Mouse (Mus musculus): Measurements from ENCODE around the gene 1700122O11Rik. TPM values are rescaled to one million over a fixed set of nuclear protein-coding genes. Genes with fewer than 3 reads are reported as not detected.
A peak's percentile ranks its signal among the peaks of the same experiment; 100 is the strongest.

1700122O11Rik gene
- polyA plus RNA-seq, 1 experiment = not detected

- TF ChIP-seq POLR2A (IDR thresholded peaks at IDR 0.05; ENCODE audit: low read depth, low read length) (no peak), CTCF (IDR thresholded peaks at IDR 0.05; ENCODE audit: borderline replicate concordance, insufficient read depth, low read length) (no peak)
These were observed 33.0 kb downstream of the 1700122O11Rik start for GRCm38 (mm10) chr17:48005091-48005490.

GRCm38 (mm10) chr17:48004619-48005018, 33.5 kb downstream of the 1700122O11Rik start:
- Histone ChIP-seq H3K4me1 (ENCODE audit: control insufficient read depth, insufficient read depth, low read length) (no peaks in the 10 kb centered on the region), H3K27ac (ENCODE audit: insufficient read depth, low read length) (no peak overlapping the region), H3K4me3 (ENCODE audit: insufficient read depth, low read length) (no peak overlapping the region)
- no peak for TF ChIP-seq CTCF (IDR thresholded peaks at IDR 0.05; ENCODE audit: borderline replicate concordance, insufficient read depth, low read length)
- TF ChIP-seq POLR2A (IDR thresholded peaks at IDR 0.05; ENCODE audit: low read depth, low read length) = no peak

More at GRCm38 (mm10) chr17:48005091-48005490, 33.0 kb downstream of the 1700122O11Rik start:
- H3K4me1 ChIP-seq (ENCODE audit: control insufficient read depth, insufficient read depth, low read length) = no peaks in the 10 kb centered on the region
- H3K4me3 ChIP-seq (ENCODE audit: insufficient read depth, low read length) = no peak overlapping the region
- no peak overlapping the region for H3K27ac ChIP-seq (ENCODE audit: insufficient read depth, low read length)

GRCm38 (mm10) chr17:48002486-48002885, 35.6 kb downstream of the 1700122O11Rik start:
- no peak for TF ChIP-seq POLR2A (IDR thresholded peaks at IDR 0.05; ENCODE audit: low read depth, low read length)
- no peak for TF ChIP-seq CTCF (IDR thresholded peaks at IDR 0.05; ENCODE audit: borderline replicate concordance, insufficient read depth, low read length)
- Histone ChIP-seq H3K4me1 (ENCODE audit: control insufficient read depth, insufficient read depth, low read length) (no peaks in the 10 kb centered on the region), H3K27ac (ENCODE audit: insufficient read depth, low read length) (no peak overlapping the region), H3K4me3 (ENCODE audit: insufficient read depth, low read length) (no peak overlapping the region)

- TF ChIP-seq CTCF (IDR thresholded peaks at IDR 0.05; ENCODE audit: borderline replicate concordance, insufficient read depth, low read length) (no peak), POLR2A (IDR thresholded peaks at IDR 0.05; ENCODE audit: low read depth, low read length) (no peak; the same call in 1 of the 2 replicates)
- Histone ChIP-seq H3K4me3 (ENCODE audit: insufficient read depth, low read length) (peak overlapping the region; percentile 15; the same call in 1 of the 2 replicates), H3K27ac (ENCODE audit: insufficient read depth, low read length) (peak overlapping the region; percentile 28), H3K4me1 (ENCODE audit: control insufficient read depth, insufficient read depth, low read length) (no peaks in the 10 kb centered on the region)
These were observed 36.3 kb downstream of the 1700122O11Rik start for GRCm38 (mm10) chr17:48001586-48002361.

- H3K27ac ChIP-seq (ENCODE audit: insufficient read depth, low read length) = peak overlapping the region; percentile 28
- H3K4me3 ChIP-seq (ENCODE audit: insufficient read depth, low read length) = no peak overlapping the region
- H3K4me1 ChIP-seq (ENCODE audit: control insufficient read depth, insufficient read depth, low read length) = no peaks in the 10 kb centered on the region
- TF ChIP-seq POLR2A (IDR thresholded peaks at IDR 0.05; ENCODE audit: low read depth, low read length) = no peak
- no peak for TF ChIP-seq CTCF (IDR thresholded peaks at IDR 0.05; ENCODE audit: borderline replicate concordance, insufficient read depth, low read length)
These were observed 36.9 kb downstream of the 1700122O11Rik start for GRCm38 (mm10) chr17:48001157-48001556.

- Histone ChIP-seq H3K4me3 (ENCODE audit: insufficient read depth, low read length) (no peak overlapping the region), H3K4me1 (ENCODE audit: control insufficient read depth, insufficient read depth, low read length) (no peaks in the 10 kb centered on the region), H3K27ac (ENCODE audit: insufficient read depth, low read length) (no peak overlapping the region)
- TF ChIP-seq CTCF (IDR thresholded peaks at IDR 0.05; ENCODE audit: borderline replicate concordance, insufficient read depth, low read length) = no peak
- TF ChIP-seq POLR2A (IDR thresholded peaks at IDR 0.05; ENCODE audit: low read depth, low read length) = no peak
These were observed 38.3 kb downstream of the 1700122O11Rik start for GRCm38 (mm10) chr17:47999812-48000211.

- no peaks in the 10 kb centered on the region for H3K4me1 ChIP-seq (ENCODE audit: control insufficient read depth, insufficient read depth, low read length)
- no peak overlapping the region for H3K27ac ChIP-seq (ENCODE audit: insufficient read depth, low read length)
- H3K4me3 ChIP-seq (ENCODE audit: insufficient read depth, low read length) = no peak overlapping the region
- TF ChIP-seq CTCF (IDR thresholded peaks at IDR 0.05; ENCODE audit: borderline replicate concordance, insufficient read depth, low read length) (no peak), POLR2A (IDR thresholded peaks at IDR 0.05; ENCODE audit: low read depth, low read length) (no peak)
These were observed 38.7 kb downstream of the 1700122O11Rik start for GRCm38 (mm10) chr17:47999403-47999802.

- Histone ChIP-seq H3K27ac (ENCODE audit: insufficient read depth, low read length) (no peak overlapping the region), H3K4me1 (ENCODE audit: control insufficient read depth, insufficient read depth, low read length) (no peaks in the 10 kb centered on the region), H3K4me3 (ENCODE audit: insufficient read depth, low read length) (no peak overlapping the region)
- TF ChIP-seq POLR2A (IDR thresholded peaks at IDR 0.05; ENCODE audit: low read depth, low read length) (no peak), CTCF (IDR thresholded peaks at IDR 0.05; ENCODE audit: borderline replicate concordance, insufficient read depth, low read length) (no peak)
These were observed 40.3 kb downstream of the 1700122O11Rik start for GRCm38 (mm10) chr17:47997806-47998205.

GRCm38 (mm10) chr17:47990392-47991123, 47.5 kb downstream of the 1700122O11Rik start:
- no peak overlapping the region for H3K4me3 ChIP-seq (ENCODE audit: insufficient read depth, low read length)
- H3K4me1 ChIP-seq (ENCODE audit: control insufficient read depth, insufficient read depth, low read length) = peaks cover 12% of the 10 kb centered on the region
- TF ChIP-seq CTCF (IDR thresholded peaks at IDR 0.05; ENCODE audit: borderline replicate concordance, insufficient read depth, low read length) (no peak), POLR2A (IDR thresholded peaks at IDR 0.05; ENCODE audit: low read depth, low read length) (no peak)
- no peak overlapping the region for H3K27ac ChIP-seq (ENCODE audit: insufficient read depth, low read length)

GRCm38 (mm10) chr17:47989951-47990378, 48.1 kb downstream of the 1700122O11Rik start:
- no peak overlapping the region for H3K4me3 ChIP-seq (ENCODE audit: insufficient read depth, low read length)
- TF ChIP-seq CTCF (IDR thresholded peaks at IDR 0.05; ENCODE audit: borderline replicate concordance, insufficient read depth, low read length) = no peak
- TF ChIP-seq POLR2A (IDR thresholded peaks at IDR 0.05; ENCODE audit: low read depth, low read length) = no peak
- H3K27ac ChIP-seq (ENCODE audit: insufficient read depth, low read length) = no peak overlapping the region
- H3K4me1 ChIP-seq (ENCODE audit: control insufficient read depth, insufficient read depth, low read length) = peaks cover 12% of the 10 kb centered on the region

Measured in embryonic fibroblast, embryonic 13.5 days (primary cell).